Mouse (Mus musculus) urinary bladder, postnatal 4 days (tissue): Measurements from ENCODE around the gene Bloc1s5.
"Not testable (repeated sequence)": the region's sequence is repeated elsewhere in the genome, so short reads cannot be mapped to it uniquely, and the experiment has no call there.

ENCODE experiments used
- DNase-seq, 2 experiments: peaks; one replicate each; pipeline ENCODE4 v3.0.0; 2021 to 2022; ENCODE audit warnings: low spot score in 2 of 2

Bloc1s5 gene

DNA sequence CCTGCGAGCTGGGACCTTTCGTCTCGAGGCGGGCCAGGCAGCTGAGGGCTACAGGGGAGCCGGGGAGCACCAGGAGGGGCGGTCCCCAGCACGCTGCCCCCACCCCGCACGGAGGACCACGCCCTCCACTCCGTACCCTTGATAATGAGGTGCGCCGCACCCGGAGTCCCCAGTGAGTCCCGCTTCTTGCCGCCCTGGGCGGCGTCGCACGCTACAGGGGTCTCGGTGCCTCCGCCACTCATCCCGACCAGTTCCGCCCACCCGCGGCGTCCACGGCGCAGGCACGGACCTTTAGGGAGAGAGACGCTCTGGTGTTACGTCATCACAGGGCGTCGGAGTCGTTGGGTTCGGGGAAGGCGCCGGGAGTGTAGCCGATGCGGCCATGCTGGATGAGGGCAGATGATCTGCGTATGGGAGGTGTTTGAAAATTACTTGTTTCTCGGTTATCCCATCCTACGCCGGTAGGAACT lies at the start of gene Bloc1s5:
Gene Bloc1s5 (minus strand): TSS at position 310 of the 470 bp plus-strand sequence.
- DNase-seq: peak; percentile 91 to 96

DNA sequence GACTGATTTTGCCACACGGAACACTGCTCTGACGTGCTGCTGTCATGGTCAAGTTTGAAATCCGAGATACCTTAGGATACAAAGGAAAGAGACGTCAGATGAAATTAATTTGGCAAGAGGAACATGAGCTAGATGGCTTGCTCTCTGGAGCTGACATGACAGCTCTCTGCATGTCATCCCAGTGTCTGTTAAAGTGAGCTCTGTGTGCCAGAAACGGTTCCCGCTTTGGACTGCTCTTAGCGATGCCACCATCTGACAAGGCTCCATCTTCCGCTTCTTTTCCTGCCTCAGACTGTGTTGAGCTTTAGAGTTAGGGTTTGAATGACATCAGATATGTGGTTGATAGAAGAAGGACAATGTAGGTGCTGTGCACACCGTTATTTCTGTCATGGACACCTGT lies 37.4 kb upstream of the Bloc1s5 start:
- DNase-seq: no peak

DNA sequence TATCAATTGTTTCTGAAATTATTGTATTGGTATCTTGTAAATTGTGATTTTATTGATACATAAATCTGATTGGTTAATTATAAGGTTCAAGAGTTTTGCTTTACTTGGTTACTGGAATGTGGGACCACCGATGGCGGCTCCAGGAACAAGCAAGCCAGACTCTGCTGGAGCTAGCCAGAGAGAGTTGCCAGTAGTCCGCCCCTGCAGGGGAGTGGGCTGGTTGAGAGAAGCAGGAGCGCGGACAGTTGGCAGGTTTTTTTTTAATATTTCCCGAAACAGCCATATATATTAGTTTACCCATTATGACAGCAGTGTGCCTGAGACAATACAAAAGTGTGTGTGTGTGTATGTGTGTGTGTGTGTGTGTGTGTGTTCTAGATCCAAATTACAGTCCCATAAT lies 36.5 kb upstream of the Bloc1s5 start:
- DNase-seq: not testable (repeated sequence)

DNA sequence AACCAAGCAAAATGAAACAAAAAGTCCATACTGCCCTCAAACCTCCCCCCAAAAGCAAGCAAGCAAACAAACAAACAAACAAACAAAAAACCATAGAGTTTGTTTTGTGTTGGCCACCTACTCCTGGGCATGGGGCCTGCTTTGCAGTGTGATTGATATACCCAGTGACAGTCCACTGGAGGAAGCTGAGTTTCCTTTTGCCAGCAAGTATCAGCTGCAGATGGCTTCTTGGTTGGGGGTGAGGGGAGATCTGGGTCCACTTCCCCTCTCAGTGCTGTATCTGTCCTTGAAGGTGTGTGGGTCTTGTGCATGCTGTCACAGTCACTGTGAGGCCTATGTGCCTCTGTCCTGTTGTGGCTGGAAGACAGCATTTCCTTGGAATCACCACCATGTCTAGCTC lies 35.1 kb upstream of the Bloc1s5 start:
- DNase-seq: no peak

DNA sequence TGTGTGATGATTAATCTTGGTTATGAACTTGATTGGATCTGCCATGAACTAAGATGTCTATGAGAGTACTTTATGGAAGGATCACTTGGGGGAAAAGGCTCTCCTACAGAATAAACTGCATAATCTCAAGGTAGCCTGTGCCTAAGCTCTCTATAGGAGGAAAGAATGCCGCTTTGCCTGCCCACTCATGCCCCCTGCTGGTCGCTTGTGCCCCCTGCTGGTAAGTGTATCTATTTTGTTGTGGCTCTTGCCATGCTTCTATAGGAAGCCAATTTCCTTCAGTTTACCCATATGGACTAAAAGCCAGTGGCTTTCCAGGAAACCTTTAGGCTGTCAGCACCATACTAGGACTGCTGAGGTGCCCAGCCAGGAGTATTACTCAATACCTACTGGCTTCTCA lies 33.6 kb upstream of the Bloc1s5 start:
- no peak for DNase-seq

DNA sequence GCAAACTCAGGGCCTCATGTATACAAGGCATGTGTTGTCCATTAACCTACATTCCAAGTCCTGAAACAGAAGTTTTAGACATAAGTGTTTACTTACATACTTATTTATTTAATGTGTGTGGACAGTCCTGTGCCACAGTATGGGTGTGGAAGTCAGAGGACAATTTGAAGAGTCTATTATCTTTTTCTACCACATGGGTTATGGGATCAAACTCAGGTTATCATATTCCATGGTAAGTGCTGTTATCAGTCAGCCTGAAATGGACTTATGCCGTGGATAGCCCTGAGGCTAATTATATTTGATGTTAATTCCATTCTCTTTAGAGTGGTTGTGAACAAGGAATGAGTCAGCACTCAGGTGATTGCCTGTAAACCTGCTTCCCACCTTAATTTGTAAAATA lies 29.8 kb upstream of the Bloc1s5 start:
- no peak for DNase-seq

DNA sequence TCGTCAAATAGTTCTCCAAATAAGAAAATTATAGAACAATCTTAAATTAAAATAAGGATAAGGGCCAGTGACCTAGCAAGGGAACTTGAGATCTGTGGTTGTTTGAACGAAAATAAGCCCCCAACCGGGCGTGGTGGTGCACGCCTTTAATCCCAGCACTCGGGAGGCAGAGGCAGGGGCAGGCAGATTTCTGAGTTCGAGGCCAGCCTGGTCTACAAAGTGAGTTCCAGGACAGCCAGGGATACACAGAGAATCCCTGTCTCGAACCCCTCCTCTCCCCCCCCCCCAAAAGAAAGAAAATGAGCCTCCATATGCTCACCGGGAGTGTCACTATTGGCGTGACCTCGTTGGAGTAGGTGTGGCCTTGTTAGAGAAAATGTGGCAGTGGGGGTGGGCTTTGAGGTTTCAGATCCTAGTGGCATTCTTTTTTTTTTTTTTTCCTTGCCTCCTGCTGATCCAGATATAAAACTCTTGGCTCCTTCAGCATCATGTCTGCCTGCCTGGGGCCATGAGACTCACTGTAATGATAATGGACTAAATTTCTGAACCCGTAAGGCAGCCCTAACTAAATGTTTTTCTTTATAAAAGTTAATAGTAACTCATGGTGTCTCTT lies 24.7 kb upstream of the Bloc1s5 start:
- no peak for DNase-seq

DNA sequence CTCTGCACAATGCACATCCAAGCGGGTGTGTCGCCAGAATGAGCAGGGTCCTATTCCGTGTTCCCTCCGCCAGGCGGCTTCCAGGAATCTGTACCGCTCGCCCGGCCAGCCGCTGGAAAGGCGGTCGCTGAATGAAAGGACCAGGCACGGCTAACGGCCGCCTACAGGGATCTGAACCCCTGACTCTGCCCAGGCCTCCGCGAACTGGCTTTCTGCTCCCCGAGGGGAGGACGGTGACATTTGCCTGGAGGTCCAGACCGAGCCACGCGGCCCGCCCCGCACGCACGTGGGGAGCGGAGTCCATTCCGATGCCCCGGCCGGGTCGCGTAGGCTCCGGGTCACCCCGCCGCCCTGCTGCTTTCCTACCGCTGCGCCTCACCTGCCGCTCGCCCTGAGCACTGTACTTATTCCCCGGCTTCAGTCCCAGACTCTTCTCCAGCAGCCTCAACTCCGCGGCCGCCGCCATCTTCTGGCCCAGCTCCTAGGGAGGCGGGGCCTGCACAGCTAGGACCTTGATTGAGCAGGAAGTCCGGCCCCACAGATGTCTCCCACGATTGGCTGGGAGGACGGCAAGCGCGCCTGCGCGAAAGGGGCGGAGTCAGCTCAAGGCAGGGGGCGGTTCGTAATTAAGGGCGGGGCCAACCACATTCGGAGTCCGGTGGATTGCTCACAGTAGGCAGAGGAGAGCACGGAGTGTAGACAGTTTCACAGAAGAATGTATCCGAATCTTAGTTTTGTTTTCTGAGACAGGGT lies 23.8 kb upstream of the Bloc1s5 start, which contains the start of gene Eef1e1:
Gene Eef1e1 (minus strand): TSS at position 531 of the 753 bp plus-strand sequence.
- peak; percentile 94 to 96 for DNase-seq

DNA sequence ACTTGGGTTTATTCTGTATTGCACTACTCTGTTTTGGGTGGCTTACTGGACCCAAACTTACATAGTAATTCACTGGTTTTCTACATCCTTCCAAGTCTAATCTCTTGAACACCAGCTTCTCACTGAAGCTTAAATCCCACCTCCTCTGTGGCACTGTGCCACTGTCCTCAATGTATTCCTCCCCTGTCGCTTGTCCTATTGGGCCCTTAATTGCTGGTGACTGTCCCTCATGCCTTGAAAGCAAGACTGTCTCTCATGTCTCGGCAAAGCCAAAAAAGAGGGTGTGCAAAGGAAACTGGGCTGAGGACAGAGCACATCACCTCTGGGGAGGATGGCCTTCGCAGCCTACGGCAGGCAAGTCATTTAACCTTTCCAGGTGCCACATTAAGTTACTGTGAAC lies 23.0 kb upstream of the Bloc1s5 start:
- DNase-seq: no peak

DNA sequence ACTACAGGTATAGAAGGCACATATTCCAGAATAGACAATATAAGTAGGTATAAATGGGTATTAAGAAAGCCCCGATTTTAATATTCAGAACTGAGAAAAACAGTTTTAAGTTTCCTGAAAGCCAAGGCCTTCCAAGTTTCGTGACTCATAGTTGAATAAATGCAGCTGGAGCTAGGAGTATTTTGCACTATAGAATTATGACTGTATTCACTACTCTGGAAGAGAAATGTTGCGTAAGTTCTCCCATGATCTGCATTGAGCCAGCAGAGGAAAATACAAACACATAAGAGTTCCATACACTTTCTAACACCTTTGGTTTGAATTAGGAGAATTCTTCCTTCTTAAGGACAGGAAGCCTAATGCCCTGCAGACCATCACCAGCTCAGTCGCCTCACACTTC lies 15.4 kb upstream of the Bloc1s5 start:
- no peak for DNase-seq

DNA sequence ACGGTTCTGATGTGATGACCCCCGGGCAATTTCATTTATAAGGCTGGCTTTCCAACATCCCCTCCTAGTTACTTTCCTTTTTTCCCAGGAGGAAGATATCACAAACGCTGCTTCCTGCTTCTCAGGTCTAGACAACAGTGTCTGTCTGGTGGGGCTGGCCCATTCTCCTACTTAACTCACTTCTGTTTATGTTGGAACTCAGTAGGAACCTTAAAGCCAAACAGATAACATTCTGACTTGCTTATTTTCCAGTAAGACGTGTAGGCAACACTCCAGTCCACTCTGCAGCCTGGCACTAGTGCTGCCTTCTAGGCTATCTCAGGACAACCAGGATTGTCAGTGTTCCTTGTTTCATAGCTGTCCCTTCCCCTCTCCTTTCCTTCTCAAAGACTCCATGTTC lies 14.2 kb upstream of the Bloc1s5 start:
- no peak for DNase-seq

DNA sequence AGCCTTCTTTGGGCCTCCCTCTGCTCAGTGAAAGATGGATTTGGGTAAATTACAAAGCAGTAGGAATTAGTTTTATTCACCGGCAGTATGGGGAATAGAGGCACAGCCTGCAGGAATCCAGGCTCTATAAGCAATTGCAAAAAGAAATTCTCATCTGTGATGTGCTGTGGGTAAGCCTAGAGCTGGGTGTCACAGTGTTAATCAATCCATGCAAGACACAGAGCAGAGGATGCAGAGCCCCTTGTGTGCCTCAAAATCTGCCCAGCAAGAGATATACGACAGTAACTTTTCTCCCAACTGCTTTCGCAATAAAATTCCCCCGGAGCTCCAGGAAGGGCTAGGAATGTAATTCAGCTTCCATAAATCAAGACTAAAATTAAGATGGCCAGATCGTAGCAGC lies 6.5 kb upstream of the Bloc1s5 start:
- DNase-seq: no peak

DNA sequence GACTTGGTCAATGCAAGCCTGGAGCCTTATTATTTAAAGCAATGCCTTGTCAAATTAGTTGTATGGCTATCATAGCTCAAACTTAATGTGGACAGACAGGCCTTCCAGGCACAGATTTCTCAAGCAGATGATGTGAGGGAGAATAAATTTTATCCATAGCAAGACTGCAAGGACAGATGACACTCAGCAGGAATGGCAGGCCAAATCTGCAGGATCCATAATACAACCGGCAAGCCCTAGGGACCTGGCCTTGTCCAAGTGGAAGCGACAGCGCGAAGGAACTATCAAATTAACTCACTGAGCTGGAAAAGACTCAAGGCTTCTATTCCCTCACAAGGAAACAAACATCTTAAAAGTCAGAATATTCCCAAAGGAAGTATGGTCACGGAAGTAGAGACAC lies 6.1 kb upstream of the Bloc1s5 start:
- no peak for DNase-seq

DNA sequence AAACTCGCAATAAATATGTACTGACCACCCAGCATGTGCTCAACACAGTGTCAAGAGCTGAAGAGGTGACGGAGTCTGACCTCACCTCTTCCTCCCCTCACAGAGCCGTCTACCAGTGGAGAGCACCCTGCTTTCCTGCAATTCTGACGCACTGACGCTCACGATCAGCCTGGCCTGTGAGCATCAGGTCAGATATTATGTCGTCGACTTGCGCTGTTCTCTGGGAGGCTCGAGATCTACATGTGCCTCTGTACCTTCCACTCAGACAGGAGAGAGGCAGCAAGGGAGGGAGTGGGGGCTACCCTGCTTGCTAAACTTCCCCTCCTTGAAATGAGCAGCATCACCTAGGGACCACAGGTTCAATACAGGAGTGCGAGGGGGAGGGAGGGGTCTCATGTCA lies 3.8 kb upstream of the Bloc1s5 start:
- DNase-seq: no peak

DNA sequence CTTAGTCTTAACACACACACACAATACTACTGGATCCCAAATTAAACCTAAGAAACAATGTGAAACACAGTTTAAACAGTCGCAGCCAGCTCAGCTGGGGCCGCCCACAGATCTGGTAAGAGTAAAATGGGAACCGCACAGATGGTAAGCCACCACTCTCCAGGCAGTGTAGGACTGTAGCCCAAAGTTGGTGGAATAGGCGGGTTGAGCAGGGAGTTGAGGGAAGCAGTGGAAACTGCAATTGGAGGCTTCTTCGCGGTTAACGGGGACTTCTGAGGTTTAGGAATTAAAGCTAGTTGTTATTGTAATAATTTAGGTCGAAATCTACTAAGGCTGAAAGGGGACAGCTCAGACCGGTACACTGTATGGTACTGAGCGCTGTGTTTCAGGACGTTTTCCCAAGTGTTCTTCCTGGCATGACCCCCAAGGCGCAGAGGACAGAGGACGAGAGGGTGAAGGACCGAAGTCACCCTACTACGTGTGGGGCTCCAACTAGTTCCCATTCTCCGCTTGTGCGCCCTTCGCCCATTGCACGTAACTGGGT lies 581 bp downstream of the Bloc1s5 start:
- DNase-seq: no peak

DNA sequence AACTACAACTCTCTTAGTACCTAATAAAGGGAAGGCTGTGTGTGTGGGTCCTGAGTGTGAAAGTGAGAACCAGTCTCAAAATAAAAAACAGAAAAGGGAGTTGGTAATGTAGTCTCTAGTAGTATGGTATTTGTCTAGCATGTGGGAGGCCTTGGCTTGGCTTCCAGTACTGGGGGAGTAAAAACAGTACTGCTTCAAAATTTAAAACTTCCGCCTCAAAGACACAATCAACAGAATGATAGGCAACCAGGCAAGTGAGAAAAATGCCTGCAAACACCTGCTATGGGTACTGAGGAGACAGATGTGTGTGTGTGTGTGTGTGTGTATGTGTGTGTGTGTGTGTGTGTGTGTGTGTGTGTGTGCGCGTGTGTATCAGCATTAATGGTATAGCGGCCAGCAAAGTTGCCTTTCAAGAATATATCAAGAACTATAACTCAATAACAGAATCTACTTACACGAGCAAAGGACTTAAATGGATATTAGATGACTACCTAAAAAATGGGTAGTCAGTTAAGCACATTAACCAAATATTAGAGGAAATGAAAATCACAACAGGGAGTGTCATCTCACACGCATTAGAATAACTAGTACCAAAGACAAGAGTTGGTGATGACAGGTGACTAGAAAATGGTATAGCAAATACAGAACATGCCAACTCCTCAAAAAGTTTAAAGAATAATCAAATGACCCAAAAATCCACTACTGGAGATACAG lies 1.5 kb downstream of the Bloc1s5 start:
- DNase-seq: no peak

DNA sequence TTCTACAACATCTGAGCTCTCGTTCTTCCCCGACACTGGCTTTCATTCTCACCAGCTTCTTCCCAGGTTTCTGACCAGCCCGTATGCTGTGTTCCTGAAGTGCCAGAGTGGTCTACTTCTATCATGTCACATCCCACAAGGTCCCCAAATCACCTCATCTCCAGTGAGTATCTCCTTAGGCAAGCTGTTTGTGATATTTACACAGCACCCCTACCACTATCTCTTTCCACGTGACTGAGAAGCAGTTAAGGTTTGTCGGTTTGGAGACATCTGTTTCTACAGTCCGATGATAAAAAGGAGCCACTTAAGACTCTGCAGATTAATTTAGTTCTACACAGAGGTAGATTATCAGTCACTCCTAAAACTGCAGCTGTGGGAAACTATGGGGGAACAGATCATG lies 2.4 kb downstream of the Bloc1s5 start:
- DNase-seq: no peak

DNA sequence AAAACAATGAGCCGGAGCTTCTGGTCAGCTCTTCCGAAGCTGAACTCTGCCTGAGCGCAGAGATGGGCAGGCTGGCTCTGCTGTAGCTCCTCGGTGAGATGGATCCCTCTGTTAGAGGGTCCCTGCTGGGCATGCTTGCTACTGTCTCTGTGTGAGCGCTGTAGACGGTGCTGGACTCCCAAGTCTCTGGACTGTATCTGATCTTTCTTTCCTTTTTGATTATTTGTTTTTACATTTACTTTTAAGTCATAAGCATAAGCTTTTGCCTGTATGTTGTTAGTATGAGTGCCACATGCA lies 8.7 kb downstream of the Bloc1s5 start:
- DNase-seq: no peak

DNA sequence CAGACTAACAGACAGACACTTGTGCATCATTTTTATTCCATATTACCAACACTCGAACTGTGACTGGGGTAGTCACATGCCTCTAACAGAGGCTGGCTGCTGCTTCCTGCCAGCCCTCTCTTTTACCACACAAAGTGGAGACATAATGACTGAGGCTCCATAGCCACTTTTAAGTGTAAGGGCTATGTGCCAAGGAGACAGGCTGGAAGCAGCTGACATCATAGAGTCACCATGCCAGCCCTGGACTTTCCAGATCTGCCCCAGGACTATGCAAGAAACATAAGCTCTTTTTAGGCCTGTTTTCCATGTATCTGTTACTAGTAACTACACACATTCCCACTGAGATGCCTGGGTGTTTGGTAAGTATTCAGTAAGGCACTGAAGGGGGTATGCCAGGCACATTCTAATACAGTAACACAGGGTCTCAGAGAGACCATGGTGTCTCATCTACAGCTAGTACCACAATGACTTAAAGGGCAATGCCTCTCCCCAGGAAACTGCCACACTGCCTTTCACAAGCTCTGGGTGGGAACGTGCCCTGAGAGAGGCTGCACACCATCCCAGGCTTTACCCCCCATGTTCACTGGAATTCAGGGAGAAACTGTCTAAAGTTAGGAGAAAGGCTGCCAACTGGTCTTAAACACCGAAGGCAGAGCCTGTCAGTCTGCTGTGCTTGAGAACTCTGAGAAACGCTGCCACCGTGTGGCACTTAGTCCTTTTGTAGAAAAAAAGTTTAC lies 9.2 kb downstream of the Bloc1s5 start:
- DNase-seq: no peak

DNA sequence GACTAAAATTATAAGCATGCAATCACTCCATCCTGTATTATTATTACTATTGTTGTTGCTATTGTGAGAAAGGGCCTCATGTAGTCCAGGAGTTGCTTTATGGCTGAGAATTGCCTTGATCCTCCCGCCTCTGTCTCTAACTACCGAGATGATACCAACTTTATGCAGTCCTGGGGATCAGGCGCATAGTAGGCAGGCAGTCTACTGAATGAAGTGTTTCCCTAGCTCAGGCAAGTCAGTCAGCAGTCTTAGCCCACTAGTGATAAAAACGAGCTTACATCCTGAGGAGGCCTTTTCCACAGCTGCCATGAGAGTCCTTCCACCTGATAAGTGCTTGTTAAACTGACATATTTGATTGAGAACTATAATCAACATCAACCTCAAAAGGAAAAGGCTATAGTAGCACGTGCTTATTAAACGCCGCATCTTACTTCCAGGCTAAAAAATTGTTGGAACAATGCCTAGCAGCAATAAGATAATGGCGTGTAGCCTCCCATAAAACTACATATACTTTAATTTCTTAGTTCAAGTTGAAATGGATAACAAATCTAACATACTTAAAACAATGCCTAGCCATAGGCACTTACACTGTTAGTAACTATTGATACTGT lies 10.5 kb downstream of the Bloc1s5 start:
- DNase-seq: no peak

DNA sequence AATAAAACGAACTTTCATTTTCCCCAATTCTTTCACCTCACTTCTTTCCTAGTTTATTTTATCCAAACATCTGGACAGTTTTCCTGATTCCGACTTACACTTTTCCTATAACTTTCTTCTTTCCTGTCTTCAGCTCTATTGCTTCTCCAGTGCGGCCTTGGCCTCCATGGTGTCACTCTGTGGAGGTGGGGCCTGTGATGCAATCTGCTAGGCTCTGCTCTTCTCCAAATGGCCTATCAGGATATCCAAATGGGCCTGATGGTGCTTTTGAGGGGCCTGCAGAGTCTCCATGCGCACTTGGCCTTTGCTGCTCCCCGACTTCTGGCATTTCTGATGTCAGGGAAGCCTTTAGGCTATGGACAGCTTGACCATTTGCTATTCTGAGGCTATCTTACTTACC lies 11.6 kb downstream of the Bloc1s5 start:
- no peak for DNase-seq
